Mouse (Mus musculus): Measurements from ENCODE around the gene Il25. TPM values are rescaled to one million over a fixed set of nuclear protein-coding genes. Genes with fewer than 3 reads are reported as not detected.

Il25 gene
- polyA plus RNA-seq, 1 experiment, result 0.26 TPM

DNA sequence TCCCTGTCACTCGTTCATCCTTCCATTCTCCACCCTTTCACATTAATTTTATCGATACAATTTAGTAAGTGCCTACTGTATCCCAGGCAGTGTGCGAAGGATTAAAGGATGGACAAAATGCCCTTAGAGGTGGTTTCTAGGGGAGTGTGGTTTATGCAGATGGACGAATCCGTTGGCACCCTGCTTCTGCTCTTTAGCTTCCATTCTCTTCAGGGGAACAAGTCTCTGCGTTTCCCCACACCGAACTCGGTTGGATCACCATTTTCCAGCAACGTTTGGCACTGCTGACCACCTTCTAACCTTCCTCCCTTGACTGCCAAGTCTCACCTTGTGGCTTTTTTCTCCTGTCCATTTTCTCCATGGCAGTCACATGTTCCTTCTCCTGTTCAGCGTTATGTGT is 19.2 kb upstream of the Il25 start:
- peak; percentile 36 to 60 for DNase-seq
- TF ChIP-seq POLR2A (IDR thresholded peaks at IDR 0.05; ENCODE audit: borderline replicate concordance, insufficient read depth, low read length) (no peak), CTCF (IDR thresholded peaks at IDR 0.05; ENCODE audit: borderline replicate concordance, insufficient read depth, low read depth, low read length) (no peak)
- Histone ChIP-seq H3K27me3 (ENCODE audit: control insufficient read depth, insufficient read depth, low read length) (no peaks in the 10 kb centered on the region), H3K4me3 (replicated peaks; ENCODE audit: insufficient read depth, low read depth, low read length) (peak overlapping the region; percentile 86), H3K27ac (ENCODE audit: insufficient read depth, low read length) (peak overlapping the region; percentile 89), H3K4me1 (ENCODE audit: control insufficient read depth, insufficient read depth, low read length) (peaks cover 7% of the 10 kb centered on the region)
- WGBS, result 3% methylated on average over 10 of the region's 10 CpGs

- 90% methylated on average over 16 of the region's 16 CpGs for WGBS
- no peaks in the 10 kb centered on the region for H3K27me3 ChIP-seq (ENCODE audit: control insufficient read depth, insufficient read depth, low read length)
These were observed 12.3 kb upstream of the Il25 start for GRCm38 (mm10) chr14:54920076-54920685.

DNA sequence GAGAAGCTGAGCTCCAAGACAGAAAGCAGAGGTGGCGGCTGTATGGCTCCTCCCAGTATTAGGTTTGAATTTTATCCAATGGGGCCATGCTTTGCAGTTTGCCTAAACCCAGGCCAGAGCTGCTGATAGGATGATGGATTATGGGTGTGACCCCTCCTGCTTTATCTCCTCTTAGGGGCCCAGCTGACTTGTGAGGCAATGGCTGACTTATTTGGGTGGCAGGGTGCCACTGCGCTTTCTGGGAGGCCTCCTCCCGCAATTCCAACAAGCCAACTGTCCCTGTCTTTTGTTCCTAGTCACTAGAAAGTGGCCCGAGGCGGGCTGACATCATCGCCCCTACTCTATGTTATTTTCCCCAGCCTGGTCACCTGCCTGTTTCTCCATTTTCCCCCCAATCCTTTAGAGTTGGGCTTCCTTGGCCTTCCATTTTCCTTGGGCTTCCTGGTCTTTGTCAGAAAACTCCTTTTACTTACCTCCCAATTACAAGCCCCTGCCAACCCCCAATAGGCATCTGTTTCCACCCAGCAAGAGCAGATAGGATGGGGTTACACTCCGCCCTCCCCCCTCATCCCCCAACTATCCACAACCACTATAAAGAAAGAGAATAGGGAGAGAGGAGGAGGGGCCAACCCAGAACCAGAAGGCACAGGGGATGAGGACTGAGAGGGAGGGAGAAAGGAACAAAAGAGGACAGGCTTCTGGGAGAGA is 7.7 kb upstream of the Il25 start:
- Histone ChIP-seq H3K4me1 (ENCODE audit: control insufficient read depth, insufficient read depth, low read length) (no peaks in the 10 kb centered on the region), H3K27me3 (ENCODE audit: control insufficient read depth, insufficient read depth, low read length) (no peaks in the 10 kb centered on the region), H3K4me3 (replicated peaks; ENCODE audit: insufficient read depth, low read depth, low read length) (no peak overlapping the region), H3K27ac (ENCODE audit: insufficient read depth, low read length) (no peak overlapping the region)
- DNase-seq, result no peak
- 70% methylated on average over 7 of the region's 7 CpGs for WGBS
- no peak for TF ChIP-seq POLR2A (IDR thresholded peaks at IDR 0.05; ENCODE audit: borderline replicate concordance, insufficient read depth, low read length)
- TF ChIP-seq CTCF (IDR thresholded peaks at IDR 0.05; ENCODE audit: borderline replicate concordance, insufficient read depth, low read depth, low read length), result no peak

More at GRCm38 (mm10) chr14:54920076-54920685, 12.3 kb upstream of the Il25 start:
- no peaks in the 10 kb centered on the region for H3K4me1 ChIP-seq (ENCODE audit: control insufficient read depth, insufficient read depth, low read length)
- H3K27ac ChIP-seq (ENCODE audit: insufficient read depth, low read length), result no peak overlapping the region
- TF ChIP-seq CTCF (IDR thresholded peaks at IDR 0.05; ENCODE audit: borderline replicate concordance, insufficient read depth, low read depth, low read length) (no peak), POLR2A (IDR thresholded peaks at IDR 0.05; ENCODE audit: borderline replicate concordance, insufficient read depth, low read length) (no peak)
- no peak overlapping the region for H3K4me3 ChIP-seq (replicated peaks; ENCODE audit: insufficient read depth, low read depth, low read length)
- no peak for DNase-seq

- no peak for TF ChIP-seq CTCF (IDR thresholded peaks at IDR 0.05; ENCODE audit: borderline replicate concordance, insufficient read depth, low read depth, low read length)
- no peak for TF ChIP-seq POLR2A (IDR thresholded peaks at IDR 0.05; ENCODE audit: borderline replicate concordance, insufficient read depth, low read length)
- no peaks in the 10 kb centered on the region for H3K27me3 ChIP-seq (ENCODE audit: control insufficient read depth, insufficient read depth, low read length)
- WGBS, result 9% methylated on average over 57 of the region's 57 CpGs
- H3K4me3 ChIP-seq (replicated peaks; ENCODE audit: insufficient read depth, low read depth, low read length), result peak within 1 kb of the TSS; percentile 55
- H3K4me1 ChIP-seq (ENCODE audit: control insufficient read depth, insufficient read depth, low read length), result 0 out of 2 replicates have a peak, but pooled peaks cover 3% of the 10 kb centered on the region
- peak; percentile 63 to 64 for DNase-seq
- peak within 1 kb of the TSS; percentile 1; the same call in 1 of the 2 replicates for H3K27ac ChIP-seq (ENCODE audit: insufficient read depth, low read length)
These were observed 6.8 kb upstream of the Il25 start, which contains the start of gene Efs for GRCm38 (mm10) chr14:54925349-54926342. Gene Efs (minus strand): TSS chr14:54926126.

DNA sequence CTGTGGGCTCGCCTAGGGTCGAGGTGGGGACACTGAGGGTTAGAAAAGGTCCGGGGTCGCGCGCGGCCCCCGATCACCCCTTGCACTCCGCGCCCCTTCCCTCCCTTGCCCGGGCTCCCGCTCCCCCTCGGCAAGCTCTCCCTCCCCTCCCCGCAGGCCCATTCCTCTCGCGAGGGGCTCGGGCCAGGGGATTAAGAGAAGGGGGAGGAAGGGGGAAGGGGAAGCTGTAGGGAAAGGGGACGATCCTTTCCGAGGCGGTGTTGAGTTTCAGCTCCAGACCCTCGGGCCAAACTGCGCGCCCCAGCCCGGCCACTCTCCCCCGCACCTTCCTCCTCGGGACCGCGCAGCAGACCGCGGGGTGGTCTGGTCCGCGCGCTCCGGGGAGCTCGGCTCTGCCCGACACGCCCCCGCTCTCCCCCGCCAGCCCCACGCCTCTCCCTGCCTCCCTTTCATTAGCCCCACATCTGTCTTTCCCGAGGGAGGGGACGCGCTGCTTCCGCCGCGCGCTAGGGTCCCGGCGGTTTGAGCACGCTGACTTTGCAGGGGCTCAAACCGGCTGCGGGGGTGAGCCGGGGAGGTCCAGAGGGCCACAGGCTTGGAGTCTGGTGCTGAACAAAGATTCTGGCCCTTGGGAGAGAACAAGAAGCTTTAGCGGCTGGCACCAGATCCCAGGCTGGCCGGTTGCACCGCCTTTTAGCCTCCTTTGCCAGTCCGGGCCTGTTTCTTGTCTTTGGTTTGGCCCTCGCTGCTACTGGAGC is 5.9 kb upstream of the Il25 start:
- TF ChIP-seq POLR2A (IDR thresholded peaks at IDR 0.05; ENCODE audit: borderline replicate concordance, insufficient read depth, low read length), result no peak
- TF ChIP-seq CTCF (IDR thresholded peaks at IDR 0.05; ENCODE audit: borderline replicate concordance, insufficient read depth, low read depth, low read length), result no peak
- Histone ChIP-seq H3K27ac (ENCODE audit: insufficient read depth, low read length) (peak overlapping the region; percentile 1; the same call in 1 of the 2 replicates), H3K27me3 (ENCODE audit: control insufficient read depth, insufficient read depth, low read length) (no peaks in the 10 kb centered on the region), H3K4me1 (ENCODE audit: control insufficient read depth, insufficient read depth, low read length) (0 out of 2 replicates have a peak, but pooled peaks cover 3% of the 10 kb centered on the region), H3K4me3 (replicated peaks; ENCODE audit: insufficient read depth, low read depth, low read length) (peak overlapping the region; percentile 55)
- 3% methylated on average over 54 of the region's 58 CpGs for WGBS
- DNase-seq, result no peak

DNA sequence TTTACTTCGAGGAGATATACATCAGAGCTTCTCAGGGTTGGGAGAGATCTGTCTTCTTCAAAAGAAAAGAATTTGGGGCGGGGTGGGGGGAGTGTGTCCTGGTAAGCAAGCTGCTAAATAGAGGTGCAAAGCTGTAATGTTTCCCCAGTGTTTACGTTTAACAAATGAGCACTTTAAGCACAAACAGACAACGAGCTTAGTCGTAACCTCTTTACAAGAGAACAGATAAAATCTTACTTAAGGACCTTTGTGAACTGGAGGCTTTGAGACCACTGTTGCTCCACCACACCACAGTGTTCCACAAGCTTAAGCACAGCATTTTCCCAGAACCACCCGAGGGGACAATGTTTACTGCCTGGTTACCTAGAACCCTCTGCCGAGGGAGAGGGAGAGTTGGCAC is 5.2 kb upstream of the Il25 start:
- DNase-seq, result no peak
- Histone ChIP-seq H3K4me3 (replicated peaks; ENCODE audit: insufficient read depth, low read depth, low read length) (no peak overlapping the region), H3K27me3 (ENCODE audit: control insufficient read depth, insufficient read depth, low read length) (no peaks in the 10 kb centered on the region), H3K27ac (ENCODE audit: insufficient read depth, low read length) (peak overlapping the region; percentile 1; the same call in 1 of the 2 replicates), H3K4me1 (ENCODE audit: control insufficient read depth, insufficient read depth, low read length) (0 out of 2 replicates have a peak, but pooled peaks cover 3% of the 10 kb centered on the region)
- TF ChIP-seq CTCF (IDR thresholded peaks at IDR 0.05; ENCODE audit: borderline replicate concordance, insufficient read depth, low read depth, low read length), result no peak
- no peak for TF ChIP-seq POLR2A (IDR thresholded peaks at IDR 0.05; ENCODE audit: borderline replicate concordance, insufficient read depth, low read length)
- 68% methylated on average over 7 of the region's 7 CpGs for WGBS
